Mouse (Mus musculus): ENCODE data around the gene Agtpbp1.

GRCm38 (mm10) chr13:59429369-59429768, 155.7 kb downstream of the Agtpbp1 start:
- TF ChIP-seq POLR2A (IDR thresholded peaks at IDR 0.05; ENCODE audit: borderline replicate concordance, extremely low read depth, insufficient read depth, insufficient read length, poor library complexity, severe bottlenecking): no peak
- no peak for TF ChIP-seq CTCF (IDR thresholded peaks at IDR 0.05; ENCODE audit: borderline replicate concordance, extremely low read depth, insufficient read depth, insufficient read length)

Measured in brain, embryonic 14.5 days (tissue).